Mouse (Mus musculus): ENCODE data around the gene Syvn1. TPM values are rescaled to one million over a fixed set of nuclear protein-coding genes. Genes with fewer than 3 reads are reported as not detected.

The Syvn1 gene
- polyA plus RNA-seq, 1 experiment from 2014 or later: 32.8 TPM

DNA sequence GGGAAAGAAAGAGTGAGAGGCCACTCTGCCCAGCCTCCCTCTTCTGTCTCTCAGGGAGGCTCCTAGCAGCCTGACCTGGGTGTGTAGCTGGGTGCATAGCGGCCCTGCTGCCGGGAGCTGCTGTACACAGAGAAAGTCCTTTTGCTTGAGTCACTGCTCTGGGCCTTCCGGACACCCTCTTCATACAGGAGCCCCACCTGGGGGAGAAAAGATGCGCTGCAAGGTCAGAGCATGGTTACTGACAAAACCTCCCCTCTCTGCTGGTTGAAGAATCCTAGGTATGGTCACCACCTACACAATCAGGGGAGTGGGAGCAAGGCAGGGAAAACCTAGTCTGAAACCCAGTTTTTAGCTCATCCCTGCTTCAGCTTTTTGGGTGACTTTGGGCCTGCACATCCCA lies 22.6 kb downstream of the Syvn1 start:
- Histone ChIP-seq H3K4me3 (ENCODE audit: low read length) (no peak overlapping the region), H3K9me3 (ENCODE audit: control insufficient read depth, low read length) (no peaks in the 10 kb centered on the region), H3K4me1 (ENCODE audit: control insufficient read depth, insufficient read depth, low read length) (peaks cover 17% of the 10 kb centered on the region), H3K27ac (ENCODE audit: low read depth, low read length) (no peak overlapping the region), H3K9ac (ENCODE audit: low read depth, low read length) (no peak overlapping the region), H3K27me3 (ENCODE audit: control insufficient read depth, insufficient read depth, low read length) (no peaks in the 10 kb centered on the region), H3K4me2 (replicated peaks; ENCODE audit: low read depth, low read length) (no peak overlapping the region), H3K36me3 (ENCODE audit: control insufficient read depth, insufficient read depth, low read length) (peaks cover 42% of the 10 kb centered on the region)
- WGBS: 80% methylated on average over 4 of the region's 4 CpGs
- ATAC-seq (ENCODE audit: low FRiP score, low TSS enrichment): no peak

DNA sequence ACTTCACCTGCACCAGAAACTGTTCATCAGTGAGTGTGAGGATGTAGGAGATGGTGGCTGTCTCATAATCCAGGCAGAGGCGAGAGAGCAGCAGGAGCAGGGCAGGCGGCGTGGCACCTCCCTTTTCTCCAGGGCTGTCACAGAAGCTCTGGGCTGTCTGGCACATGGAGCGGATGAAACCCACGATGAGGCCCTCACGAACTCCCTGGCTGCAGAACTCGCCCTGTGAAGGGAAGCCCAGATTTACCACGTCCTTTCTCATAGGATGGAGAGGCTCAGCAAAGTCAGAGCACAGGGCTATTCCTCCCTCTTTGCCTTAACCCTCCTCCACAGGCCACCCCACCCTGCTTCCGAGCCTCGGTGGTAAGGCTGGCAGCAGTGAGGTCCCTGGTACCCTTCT lies 23.5 kb downstream of the Syvn1 start:
- 94% methylated on average over 10 of the region's 10 CpGs for WGBS
- H3K9me3 ChIP-seq (ENCODE audit: control insufficient read depth, low read length): no peaks in the 10 kb centered on the region
- no peak overlapping the region for H3K4me3 ChIP-seq (ENCODE audit: low read length)
- H3K27me3 ChIP-seq (ENCODE audit: control insufficient read depth, insufficient read depth, low read length): no peaks in the 10 kb centered on the region
- peaks cover 47% of the 10 kb centered on the region for H3K36me3 ChIP-seq (ENCODE audit: control insufficient read depth, insufficient read depth, low read length)
- H3K9ac ChIP-seq (ENCODE audit: low read depth, low read length): no peak overlapping the region
- peaks cover 17% of the 10 kb centered on the region for H3K4me1 ChIP-seq (ENCODE audit: control insufficient read depth, insufficient read depth, low read length)
- no peak overlapping the region for H3K4me2 ChIP-seq (replicated peaks; ENCODE audit: low read depth, low read length)
- no peak for ATAC-seq (ENCODE audit: low FRiP score, low TSS enrichment)
- no peak overlapping the region for H3K27ac ChIP-seq (ENCODE audit: low read depth, low read length)

DNA sequence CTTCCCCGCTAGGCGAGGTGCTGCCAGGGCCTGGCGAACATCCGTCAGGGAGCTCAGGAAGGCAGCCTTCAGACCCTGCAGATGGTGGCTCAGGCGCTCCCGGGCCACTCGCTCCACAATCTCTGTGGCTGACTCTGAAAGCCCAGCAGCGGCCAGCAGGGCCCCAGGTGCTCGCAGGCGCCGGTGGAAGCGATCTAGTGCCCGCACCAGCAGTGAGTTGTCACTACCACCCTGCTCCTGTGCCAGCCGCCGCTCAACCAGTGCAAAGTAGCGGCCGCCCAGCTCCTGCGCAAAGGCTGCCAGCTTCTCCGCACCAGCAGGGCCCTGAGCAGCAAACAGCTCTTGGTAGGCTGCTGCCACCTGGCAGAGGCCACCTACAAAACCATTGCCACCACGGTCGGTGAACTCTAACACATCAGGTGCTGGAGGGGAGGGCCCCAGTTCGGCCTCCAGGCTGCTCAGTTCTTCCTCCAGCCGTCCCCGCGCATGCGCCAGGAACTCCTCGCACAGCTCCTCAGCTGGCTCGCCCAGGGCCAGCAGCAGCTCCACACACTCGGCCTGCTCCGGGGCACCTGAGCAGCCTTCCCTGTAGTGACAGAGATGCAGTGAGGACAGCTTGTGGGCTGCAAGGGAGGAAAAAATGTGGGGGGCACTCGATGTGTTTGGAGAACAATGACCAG lies 24.3 kb downstream of the Syvn1 start:
- WGBS: 92% methylated on average over 31 of the region's 31 CpGs
- ATAC-seq (ENCODE audit: low FRiP score, low TSS enrichment): no peak

DNA sequence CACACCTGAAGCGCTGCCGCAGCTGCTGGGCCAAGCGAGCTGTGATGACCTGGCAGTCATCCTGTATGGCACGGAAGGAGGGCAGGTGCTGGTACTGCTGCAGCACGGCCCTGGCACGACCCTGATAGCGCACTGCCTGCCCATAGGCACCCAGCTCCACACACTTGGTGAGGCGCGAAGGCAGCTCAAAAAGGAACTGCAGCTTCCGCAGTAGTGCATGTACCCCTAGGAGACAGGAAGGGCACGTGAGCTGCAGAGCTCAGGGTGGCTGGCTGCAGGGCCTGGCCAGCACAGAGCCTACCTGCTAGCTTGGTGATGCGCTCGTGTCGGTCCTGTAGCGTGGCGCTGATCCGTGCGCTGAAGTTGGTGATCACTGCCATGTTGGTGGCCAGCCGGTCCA lies 24.9 kb downstream of the Syvn1 start:
- H3K9me3 ChIP-seq (ENCODE audit: control insufficient read depth, low read length): no peaks in the 10 kb centered on the region
- no peak overlapping the region for H3K27ac ChIP-seq (ENCODE audit: low read depth, low read length)
- no peak overlapping the region for H3K4me3 ChIP-seq (ENCODE audit: low read length)
- H3K9ac ChIP-seq (ENCODE audit: low read depth, low read length): no peak overlapping the region
- ATAC-seq (ENCODE audit: low FRiP score, low TSS enrichment): no peak
- H3K4me2 ChIP-seq (replicated peaks; ENCODE audit: low read depth, low read length): no peak overlapping the region
- 94% methylated on average over 19 of the region's 19 CpGs for WGBS
- H3K36me3 ChIP-seq (ENCODE audit: control insufficient read depth, insufficient read depth, low read length): peaks cover 46% of the 10 kb centered on the region
- no peaks in the 10 kb centered on the region for H3K27me3 ChIP-seq (ENCODE audit: control insufficient read depth, insufficient read depth, low read length)
- peaks cover 19% of the 10 kb centered on the region for H3K4me1 ChIP-seq (ENCODE audit: control insufficient read depth, insufficient read depth, low read length)

More for the DNA sequence above, 24.3 kb downstream of the Syvn1 start:
- Histone ChIP-seq H3K4me1 (ENCODE audit: control insufficient read depth, insufficient read depth, low read length) (peaks cover 17% of the 10 kb centered on the region), H3K4me3 (ENCODE audit: low read length) (no peak overlapping the region), H3K9me3 (ENCODE audit: control insufficient read depth, low read length) (no peaks in the 10 kb centered on the region), H3K36me3 (ENCODE audit: control insufficient read depth, insufficient read depth, low read length) (peaks cover 46% of the 10 kb centered on the region), H3K9ac (ENCODE audit: low read depth, low read length) (no peak overlapping the region), H3K27ac (ENCODE audit: low read depth, low read length) (no peak overlapping the region), H3K4me2 (replicated peaks; ENCODE audit: low read depth, low read length) (no peak overlapping the region), H3K27me3 (ENCODE audit: control insufficient read depth, insufficient read depth, low read length) (no peaks in the 10 kb centered on the region)

DNA sequence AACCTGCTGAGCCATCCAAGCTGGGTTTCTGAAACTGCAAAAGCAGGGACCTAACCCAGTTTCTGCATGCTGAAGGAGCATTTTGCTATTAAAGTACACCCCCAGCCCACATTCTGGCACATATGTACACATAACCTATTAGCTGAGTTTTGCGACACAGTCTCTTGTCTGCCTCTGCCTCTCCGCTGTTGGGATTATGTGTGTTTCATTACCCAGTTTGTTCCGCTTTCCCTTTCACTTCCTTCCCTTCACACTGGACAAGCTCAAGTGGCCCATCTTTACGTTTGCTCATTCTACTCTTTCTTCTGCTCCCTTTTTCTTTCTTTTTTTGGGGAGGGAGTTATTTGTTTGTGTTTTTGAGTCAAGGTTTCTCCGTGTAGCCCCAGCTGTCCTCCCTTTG lies 27.5 kb downstream of the Syvn1 start:
- Histone ChIP-seq H3K4me2 (replicated peaks; ENCODE audit: low read depth, low read length) (no peak overlapping the region), H3K36me3 (ENCODE audit: control insufficient read depth, insufficient read depth, low read length) (peaks cover 43% of the 10 kb centered on the region), H3K27me3 (ENCODE audit: control insufficient read depth, insufficient read depth, low read length) (no peaks in the 10 kb centered on the region), H3K9ac (ENCODE audit: low read depth, low read length) (no peak overlapping the region), H3K4me3 (ENCODE audit: low read length) (no peak overlapping the region), H3K27ac (ENCODE audit: low read depth, low read length) (no peak overlapping the region), H3K9me3 (ENCODE audit: control insufficient read depth, low read length) (no peaks in the 10 kb centered on the region), H3K4me1 (ENCODE audit: control insufficient read depth, insufficient read depth, low read length) (peaks cover 7% of the 10 kb centered on the region)
- ATAC-seq (ENCODE audit: low FRiP score, low TSS enrichment): no peak
- WGBS: 90% methylated on average over 5 of the region's 5 CpGs

DNA sequence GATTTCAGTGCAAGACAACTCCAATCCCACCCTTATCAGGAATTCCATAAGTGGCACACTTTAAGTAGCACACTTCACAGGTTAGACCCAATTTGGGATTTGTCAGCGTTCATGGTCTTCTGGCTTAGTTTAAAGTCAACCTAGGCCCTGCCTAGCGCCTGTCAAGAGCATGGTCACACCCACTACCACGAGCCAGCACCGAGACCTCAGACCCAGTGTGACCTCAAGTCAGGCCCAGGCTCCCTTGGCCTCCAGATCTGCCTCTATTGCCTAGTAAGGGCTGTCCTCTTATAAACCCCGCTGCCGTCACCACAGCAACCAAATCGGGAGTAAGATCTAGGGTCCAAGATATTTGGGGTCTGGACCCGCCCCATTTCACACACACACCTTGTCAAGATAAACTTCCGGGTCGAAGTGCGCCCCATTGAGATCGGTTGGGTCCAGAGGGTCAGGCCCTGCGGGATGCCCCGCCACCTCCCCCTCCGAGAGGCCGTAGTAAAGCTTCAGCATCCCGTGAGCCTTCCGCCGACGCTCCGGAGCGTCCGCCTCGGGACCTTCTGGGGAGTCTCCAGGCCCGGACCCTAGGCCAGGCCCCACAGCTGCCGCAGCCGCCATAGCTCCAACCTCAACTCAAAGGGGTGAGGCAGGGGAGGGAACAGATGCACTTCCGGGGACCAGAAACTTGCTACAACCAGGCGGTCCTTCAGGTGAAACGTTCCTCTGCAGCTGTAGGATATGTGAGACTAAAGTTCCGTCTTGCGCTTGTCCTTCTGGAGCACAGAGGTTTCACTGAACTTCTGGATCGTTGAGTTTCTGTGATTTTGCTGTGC lies 30.4 kb downstream of the Syvn1 start, which contains the start of gene Vps51:
Vps51 (minus strand) TSS at position 668 of the 830 bp plus-strand sequence.
- Histone ChIP-seq H3K4me1 (ENCODE audit: control insufficient read depth, insufficient read depth, low read length) (peaks cover 7% of the 10 kb centered on the region), H3K9me3 (ENCODE audit: control insufficient read depth, low read length) (no peaks in the 10 kb centered on the region), H3K4me2 (replicated peaks; ENCODE audit: low read depth, low read length) (peak within 1 kb of the TSS; percentile 91), H3K9ac (ENCODE audit: low read depth, low read length) (peak within 1 kb of the TSS; percentile 79), H3K27ac (ENCODE audit: low read depth, low read length) (peak within 1 kb of the TSS; percentile 86), H3K27me3 (ENCODE audit: control insufficient read depth, insufficient read depth, low read length) (no peaks in the 10 kb centered on the region), H3K36me3 (ENCODE audit: control insufficient read depth, insufficient read depth, low read length) (peaks cover 33% of the 10 kb centered on the region), H3K4me3 (ENCODE audit: low read length) (peak within 1 kb of the TSS; percentile 88)
- peak; percentile 78 for ATAC-seq (ENCODE audit: low FRiP score, low TSS enrichment)
- WGBS: under 1% methylated on average over 33 of the region's 33 CpGs

DNA sequence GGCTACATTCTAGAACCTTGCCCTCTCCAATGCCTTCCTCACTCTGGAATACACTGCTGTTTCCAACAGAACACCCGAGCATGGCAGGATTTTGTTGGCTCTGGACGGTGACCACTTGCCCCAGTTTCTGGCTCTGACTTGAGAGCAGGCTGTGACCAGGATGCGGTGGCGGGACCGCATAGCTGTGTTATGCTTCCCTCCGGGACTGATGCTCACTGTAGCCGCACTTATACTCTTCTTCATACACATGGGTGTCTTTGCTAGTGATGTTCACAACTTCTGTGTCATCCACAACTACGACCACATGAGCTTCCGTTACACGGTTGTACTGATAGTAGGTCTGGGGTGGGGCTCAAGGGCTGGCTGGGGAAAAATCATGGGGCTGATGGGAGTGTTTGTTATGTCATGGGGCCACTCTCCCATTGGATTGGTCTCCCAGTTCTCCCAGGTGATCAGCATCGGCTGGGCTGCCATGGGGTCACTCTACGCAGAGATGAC lies 33.7 kb downstream of the Syvn1 start, which contains the start of gene Tmem262:
Tmem262 (plus strand) TSS at position 51 of the 498 bp plus-strand sequence.
- no peak within 1 kb of the TSS for H3K4me3 ChIP-seq (ENCODE audit: low read length)
- 92% methylated on average over 12 of the region's 12 CpGs for WGBS
- H3K9ac ChIP-seq (ENCODE audit: low read depth, low read length): no peak within 1 kb of the TSS
- H3K4me2 ChIP-seq (replicated peaks; ENCODE audit: low read depth, low read length): no peak within 1 kb of the TSS
- ATAC-seq (ENCODE audit: low FRiP score, low TSS enrichment): no peak
- H3K36me3 ChIP-seq (ENCODE audit: control insufficient read depth, insufficient read depth, low read length): peaks cover 24% of the 10 kb centered on the region
- no peak within 1 kb of the TSS for H3K27ac ChIP-seq (ENCODE audit: low read depth, low read length)
- no peaks in the 10 kb centered on the region for H3K27me3 ChIP-seq (ENCODE audit: control insufficient read depth, insufficient read depth, low read length)
- peaks cover 17% of the 10 kb centered on the region for H3K4me1 ChIP-seq (ENCODE audit: control insufficient read depth, insufficient read depth, low read length)
- no peaks in the 10 kb centered on the region for H3K9me3 ChIP-seq (ENCODE audit: control insufficient read depth, low read length)

DNA sequence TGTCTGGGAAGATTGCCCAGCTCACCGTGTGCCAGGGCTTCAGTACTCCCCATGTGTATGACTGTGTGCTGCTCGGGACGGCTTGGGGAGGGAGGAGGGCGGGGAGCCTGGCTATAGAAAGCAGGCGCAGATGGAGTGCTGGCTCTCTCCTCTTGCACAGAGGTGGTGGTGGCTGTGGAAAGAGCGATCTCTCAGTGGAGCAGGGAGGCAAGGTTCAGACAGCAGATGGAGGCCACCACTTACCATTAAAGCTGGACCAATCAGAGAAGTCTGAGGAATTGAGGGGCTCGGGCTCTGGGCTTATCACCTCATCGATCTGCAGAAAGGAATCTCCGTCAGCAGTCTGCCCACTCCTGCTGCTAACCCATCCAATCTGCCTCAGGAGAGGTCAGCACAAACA lies 35.8 kb downstream of the Syvn1 start, which contains the start of gene Gm28374:
Gm28374 (minus strand) TSS at position 101 of the 400 bp plus-strand sequence.
- H3K4me3 ChIP-seq (ENCODE audit: low read length): no peak within 1 kb of the TSS
- H3K27ac ChIP-seq (ENCODE audit: low read depth, low read length): no peak within 1 kb of the TSS
- peaks cover 14% of the 10 kb centered on the region for H3K4me1 ChIP-seq (ENCODE audit: control insufficient read depth, insufficient read depth, low read length)
- no peaks in the 10 kb centered on the region for H3K27me3 ChIP-seq (ENCODE audit: control insufficient read depth, insufficient read depth, low read length)
- H3K4me2 ChIP-seq (replicated peaks; ENCODE audit: low read depth, low read length): no peak within 1 kb of the TSS
- no peaks in the 10 kb centered on the region for H3K9me3 ChIP-seq (ENCODE audit: control insufficient read depth, low read length)
- no peak within 1 kb of the TSS; the same call in 1 of the 2 replicates for H3K9ac ChIP-seq (ENCODE audit: low read depth, low read length)
- 90% methylated on average over 9 of the region's 9 CpGs for WGBS
- H3K36me3 ChIP-seq (ENCODE audit: control insufficient read depth, insufficient read depth, low read length): peaks cover 33% of the 10 kb centered on the region
- no peak for ATAC-seq (ENCODE audit: low FRiP score, low TSS enrichment)
